Mouse (Mus musculus): ENCODE data around the gene Slc43a3. TPM values are rescaled to one million over a fixed set of nuclear protein-coding genes. Genes with fewer than 3 reads are reported as not detected.

Slc43a3 gene
- polyA plus RNA-seq, 1 experiment from 2014 or later = 48.5 TPM

GRCm38 (mm10) chr2:84915330-84915729 lies 21.0 kb upstream of the Slc43a3 start:
- Histone ChIP-seq H3K4me1 (ENCODE audit: insufficient read depth) (no peaks in the 10 kb centered on the region), H3K27ac (ENCODE audit: low read depth) (0 out of 2 replicates have a peak overlapping the region, but pooled peaks have one; percentile 49), H3K27me3 (ENCODE audit: insufficient read depth, low read length) (no peaks in the 10 kb centered on the region), H3K9ac (replicated peaks) (no peak overlapping the region), H3K4me2 (ENCODE audit: low read depth, low read length) (no peak overlapping the region), H3K9me3 (ENCODE audit: low read length) (no peaks in the 10 kb centered on the region), H3K36me3 (replicated peaks; ENCODE audit: insufficient read depth, low read length) (no peaks in the 10 kb centered on the region), H3K4me3 (ENCODE audit: low read depth, low read length) (no peak overlapping the region)
- DNase-seq = no peak
- WGBS (ENCODE audit: insufficient replicate concordance) = 62% methylated on average over 3 of the region's 3 CpGs
- no peak for TF ChIP-seq EP300 (IDR thresholded peaks at IDR 0.05; ENCODE audit: low read depth)
- no peak for TF ChIP-seq CTCF (IDR thresholded peaks at IDR 0.05; ENCODE audit: low read depth)
- ATAC-seq = no peak

GRCm38 (mm10) chr2:84916548-84917320 lies 19.6 kb upstream of the Slc43a3 start:
- TF ChIP-seq EP300 (IDR thresholded peaks at IDR 0.05; ENCODE audit: low read depth) (peak; percentile 92), CTCF (IDR thresholded peaks at IDR 0.05; ENCODE audit: low read depth) (no peak)
- peak overlapping the region; percentile 59 for H3K27ac ChIP-seq (ENCODE audit: low read depth)
- H3K4me2 ChIP-seq (ENCODE audit: low read depth, low read length) = no peak overlapping the region
- no peaks in the 10 kb centered on the region for H3K27me3 ChIP-seq (ENCODE audit: insufficient read depth, low read length)
- no peak overlapping the region for H3K4me3 ChIP-seq (ENCODE audit: low read depth, low read length)
- H3K36me3 ChIP-seq (replicated peaks; ENCODE audit: insufficient read depth, low read length) = no peaks in the 10 kb centered on the region
- no peaks in the 10 kb centered on the region for H3K4me1 ChIP-seq (ENCODE audit: insufficient read depth)
- ATAC-seq (peak; percentile 73), DNase-seq (peak; percentile 34)
- 53% methylated on average over 8 of the region's 8 CpGs for WGBS (ENCODE audit: insufficient replicate concordance)
- no peak overlapping the region for H3K9ac ChIP-seq (replicated peaks)
- H3K9me3 ChIP-seq (ENCODE audit: low read length) = no peaks in the 10 kb centered on the region

- H3K27ac ChIP-seq (ENCODE audit: low read depth) = no peak overlapping the region
- no peak for TF ChIP-seq EP300 (IDR thresholded peaks at IDR 0.05; ENCODE audit: low read depth)
- no peak for TF ChIP-seq CTCF (IDR thresholded peaks at IDR 0.05; ENCODE audit: low read depth)
These were observed 18.2 kb upstream of the Slc43a3 start for GRCm38 (mm10) chr2:84918188-84918587.

DNA sequence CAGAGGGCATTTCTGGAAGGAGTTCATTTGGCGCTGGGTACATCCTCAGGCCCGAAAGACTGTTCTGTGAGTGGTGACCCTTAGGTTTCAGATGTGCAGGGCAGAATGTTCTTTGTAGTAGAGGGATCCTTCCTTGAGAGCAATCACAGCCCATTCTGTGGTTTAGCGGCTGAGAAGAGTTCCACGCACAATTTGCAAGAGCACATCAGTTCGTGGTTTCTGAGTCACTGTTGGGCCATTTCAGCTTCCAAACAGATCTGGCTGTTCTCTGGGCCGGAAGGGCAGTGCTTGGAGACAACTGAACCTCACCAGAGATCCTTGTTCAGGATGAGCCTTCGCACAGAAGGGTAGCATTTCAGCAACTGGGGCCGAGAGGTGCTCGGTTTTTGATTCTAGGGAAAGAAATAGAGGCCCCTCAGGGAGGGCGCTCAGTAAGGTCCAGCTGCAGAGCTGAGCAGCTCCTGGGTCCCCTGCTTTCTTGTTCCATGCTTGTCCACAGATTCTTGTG lies 16.7 kb upstream of the Slc43a3 start:
- ATAC-seq = no peak
- Histone ChIP-seq H3K9me3 (ENCODE audit: low read length) (0 out of 2 replicates have a peak, but pooled peaks cover 4% of the 10 kb centered on the region), H3K9ac (replicated peaks) (no peak overlapping the region), H3K27ac (ENCODE audit: low read depth) (no peak overlapping the region), H3K4me3 (ENCODE audit: low read depth, low read length) (no peak overlapping the region), H3K27me3 (ENCODE audit: insufficient read depth, low read length) (no peaks in the 10 kb centered on the region), H3K4me1 (ENCODE audit: insufficient read depth) (no peaks in the 10 kb centered on the region), H3K36me3 (replicated peaks; ENCODE audit: insufficient read depth, low read length) (no peaks in the 10 kb centered on the region), H3K4me2 (ENCODE audit: low read depth, low read length) (no peak overlapping the region)
- 64% methylated on average over 10 of the region's 10 CpGs for WGBS (ENCODE audit: insufficient replicate concordance)
- DNase-seq = no peak
- no peak for TF ChIP-seq EP300 (IDR thresholded peaks at IDR 0.05; ENCODE audit: low read depth)
- TF ChIP-seq CTCF (IDR thresholded peaks at IDR 0.05; ENCODE audit: low read depth) = no peak

More at GRCm38 (mm10) chr2:84918188-84918587, 18.2 kb upstream of the Slc43a3 start:
- Histone ChIP-seq H3K4me3 (ENCODE audit: low read depth, low read length) (no peak overlapping the region), H3K4me1 (ENCODE audit: insufficient read depth) (no peaks in the 10 kb centered on the region), H3K36me3 (replicated peaks; ENCODE audit: insufficient read depth, low read length) (no peaks in the 10 kb centered on the region), H3K9me3 (ENCODE audit: low read length) (no peaks in the 10 kb centered on the region), H3K4me2 (ENCODE audit: low read depth, low read length) (no peak overlapping the region), H3K9ac (replicated peaks) (no peak overlapping the region), H3K27me3 (ENCODE audit: insufficient read depth, low read length) (no peaks in the 10 kb centered on the region)
- DNase-seq = no peak
- no peak for ATAC-seq
- WGBS (ENCODE audit: insufficient replicate concordance) = 53% methylated on average over 3 of the region's 3 CpGs

DNA sequence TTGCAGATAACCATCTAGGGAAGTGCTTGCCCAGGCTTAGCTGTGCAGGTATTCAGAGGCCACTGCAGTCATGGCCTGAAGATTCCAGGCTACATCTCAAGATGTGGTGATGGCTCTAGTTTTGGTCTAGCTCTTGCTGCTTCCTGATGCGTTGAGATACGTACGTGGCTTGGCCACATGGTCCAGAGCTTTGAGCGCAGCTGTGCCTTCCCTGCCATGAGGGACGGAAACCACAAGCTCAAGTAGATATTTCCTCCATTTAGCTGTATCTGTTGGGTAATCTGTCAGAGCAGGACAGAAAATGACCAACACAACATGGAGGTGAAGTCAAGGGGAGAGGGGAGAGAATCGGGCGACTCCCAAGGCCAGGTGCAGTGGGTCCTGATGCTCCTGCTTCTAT lies 6.2 kb upstream of the Slc43a3 start:
- Histone ChIP-seq H3K9me3 (ENCODE audit: low read length) (no peaks in the 10 kb centered on the region), H3K4me1 (ENCODE audit: insufficient read depth) (peaks cover 11% of the 10 kb centered on the region), H3K4me2 (ENCODE audit: low read depth, low read length) (no peak overlapping the region), H3K36me3 (replicated peaks; ENCODE audit: insufficient read depth, low read length) (no peaks in the 10 kb centered on the region), H3K4me3 (ENCODE audit: low read depth, low read length) (no peak overlapping the region), H3K27ac (ENCODE audit: low read depth) (no peak overlapping the region), H3K9ac (replicated peaks) (no peak overlapping the region), H3K27me3 (ENCODE audit: insufficient read depth, low read length) (no peaks in the 10 kb centered on the region)
- DNase-seq (no peak), ATAC-seq (no peak)
- 48% methylated on average over 7 of the region's 7 CpGs for WGBS (ENCODE audit: insufficient replicate concordance)
- TF ChIP-seq CTCF (IDR thresholded peaks at IDR 0.05; ENCODE audit: low read depth) (no peak), EP300 (IDR thresholded peaks at IDR 0.05; ENCODE audit: low read depth) (no peak)

DNA sequence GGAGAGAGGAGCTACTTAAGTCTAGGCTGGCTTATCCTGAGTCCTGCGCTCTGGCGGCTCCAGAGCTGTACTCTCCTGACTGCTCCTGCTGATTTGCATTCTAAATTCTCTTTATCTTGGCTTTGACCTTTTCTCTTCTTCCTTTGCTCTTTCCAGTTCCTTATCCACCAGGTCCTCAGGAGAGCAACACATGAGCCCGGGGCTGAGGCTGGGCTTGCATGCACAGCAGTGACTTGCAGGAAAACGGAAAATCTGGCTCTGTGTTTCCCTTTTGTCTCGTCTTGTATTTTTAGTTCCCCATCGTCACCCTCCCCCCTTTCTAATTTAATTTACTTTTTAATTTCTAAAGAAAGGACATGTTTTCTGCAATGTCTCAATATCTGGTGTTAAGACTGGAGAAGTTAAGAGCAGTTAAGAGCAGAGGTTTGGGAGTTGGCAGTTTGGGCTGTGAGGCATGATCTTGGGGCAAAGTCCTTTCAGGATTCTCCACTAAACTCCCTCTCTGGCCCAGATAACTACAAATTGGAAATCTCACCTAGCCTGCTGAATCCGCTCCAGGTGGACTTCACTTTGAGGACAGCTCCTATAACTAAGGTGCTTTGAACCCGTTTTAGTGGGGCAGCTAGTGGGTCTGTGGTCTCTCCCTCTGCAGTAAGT lies 2.3 kb upstream of the Slc43a3 start:
- peaks cover 16% of the 10 kb centered on the region for H3K4me1 ChIP-seq (ENCODE audit: insufficient read depth)
- H3K36me3 ChIP-seq (replicated peaks; ENCODE audit: insufficient read depth, low read length) = no peaks in the 10 kb centered on the region
- DNase-seq = no peak
- no peak overlapping the region for H3K4me2 ChIP-seq (ENCODE audit: low read depth, low read length)
- ATAC-seq = no peak
- no peak overlapping the region for H3K9ac ChIP-seq (replicated peaks)
- H3K9me3 ChIP-seq (ENCODE audit: low read length) = no peaks in the 10 kb centered on the region
- no peak overlapping the region for H3K4me3 ChIP-seq (ENCODE audit: low read depth, low read length)
- H3K27ac ChIP-seq (ENCODE audit: low read depth) = 0 out of 2 replicates have a peak overlapping the region, but pooled peaks have one; percentile 6
- TF ChIP-seq CTCF (IDR thresholded peaks at IDR 0.05; ENCODE audit: low read depth) (no peak), EP300 (IDR thresholded peaks at IDR 0.05; ENCODE audit: low read depth) (no peak)
- H3K27me3 ChIP-seq (ENCODE audit: insufficient read depth, low read length) = no peaks in the 10 kb centered on the region
- WGBS (ENCODE audit: insufficient replicate concordance) = 59% methylated on average over 8 of the region's 8 CpGs

All from liver, postnatal 0 days (tissue).